ENCODE assay signal across 17 mouse cellular contexts in the genomic region with DNA sequence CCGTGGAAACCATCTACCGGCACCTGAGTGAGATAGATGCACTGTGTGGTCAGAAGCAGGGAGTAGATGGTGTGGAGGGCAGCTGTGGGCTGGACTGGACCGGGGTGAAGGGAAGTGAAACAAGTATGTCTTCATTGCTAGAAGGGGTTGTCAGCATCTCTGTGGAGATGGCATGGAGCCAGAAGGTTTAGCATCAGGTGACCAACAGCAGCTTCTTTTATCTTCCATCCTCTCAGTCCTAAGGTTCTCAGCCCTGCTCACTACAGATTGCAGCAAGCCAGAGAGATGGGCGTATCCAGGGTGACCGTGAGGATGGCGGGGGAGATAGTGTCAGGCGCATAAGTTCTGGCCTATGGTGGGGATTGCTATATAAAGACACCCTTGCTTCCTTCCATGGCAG. TPM values are rescaled to one million over a fixed set of nuclear protein-coding genes. Genes with fewer than 3 reads are reported as not detected.
DNase-seq lines count a peak whose midpoint lies in the region; ATAC-seq and TF ChIP-seq lines count a peak whose summit lies in the region.
"Had no signal": no experiment of that assay in that cellular context is flagged by ENCODE, and none has a peak within 500 bp of the region (broad histone marks: within the 10 kb centered on the region; RNA-seq: fewer than 3 reads in every experiment).

No protein-coding gene starts in this region.

- intact Hi-C loops in heart, postnatal 14 days (cut with DNase I) = no loop called here

- H3K27ac ChIP-seq in CH12.LX (ENCODE audit: insufficient read depth, low read depth) = peak overlapping the region; percentile 71
- H3K27ac ChIP-seq: forebrain, embryonic 10.5 days; lung, embryonic 15.5 days; midbrain, embryonic 12.5 days; neural tube, embryonic 12.5 days had no signal

- peaks cover 38 to 77% of the 10 kb centered on the region in 2 experiments for H3K36me3 ChIP-seq in CH12.LX (replicated peaks in 1 of 2; ENCODE audit: control insufficient read depth in 1 of 2, insufficient read depth in 1 of 2, low read length in 1 of 2)

- DNase-seq in heart, adult 18-20 months = peak; percentile 30 to 62
- DNase-seq in heart, postnatal 14 days = no peak
- DNase-seq in CH12.LX (ENCODE audit: extremely low read depth) = peak; percentile 26
- no peak for DNase-seq in retina, postnatal 1 day
- no peak for DNase-seq in kidney, adult 8-10 months
- no peak for DNase-seq in embryo, embryonic 10.5 days (ENCODE audit: low spot score)
- DNase-seq: B cell, adult 2 months; cerebellum, adult 11 months; kidney, postnatal 10 days; right cerebral cortex, postnatal 25 days had no signal

- TF ChIP-seq CTCF in CH12.LX (conservative IDR thresholded peaks at IDR 0.05 in 1 of 2, IDR thresholded peaks at IDR 0.05 in 1 of 2; ENCODE audit: low read depth in 2 of 2, low read length in 2 of 2) = no peak

- TF ChIP-seq RAD21 in CH12.LX (IDR thresholded peaks at IDR 0.05; ENCODE audit: low read depth, low read length) = no peak

- TF ChIP-seq EP300 in CH12.LX (IDR thresholded peaks at IDR 0.05; ENCODE audit: low read length) = peak; percentile 78

- peaks cover 13 to 19% of the 10 kb centered on the region in 2 experiments for H3K4me1 ChIP-seq in CH12.LX (ENCODE audit: control insufficient read depth in 1 of 2, insufficient read depth in 2 of 2)
- H3K4me1 ChIP-seq: forebrain, embryonic 10.5 days; lung, embryonic 15.5 days; midbrain, embryonic 12.5 days; neural tube, embryonic 12.5 days had no signal

- H3K9ac ChIP-seq in CH12.LX (ENCODE audit: insufficient read depth, low read depth) = no peak overlapping the region
- H3K9ac ChIP-seq: lung, embryonic 15.5 days; midbrain, embryonic 12.5 days; neural tube, embryonic 12.5 days had no signal

- no peak overlapping the region for H3K4me3 ChIP-seq in CH12.LX (replicated peaks in 1 of 3; ENCODE audit: low read depth in 2 of 3, low read length in 2 of 3, poor library complexity in 1 of 3)
- H3K4me3 ChIP-seq: forebrain, embryonic 10.5 days; lung, embryonic 15.5 days; midbrain, embryonic 12.5 days; neural tube, embryonic 12.5 days had no signal

- H3K79me2 ChIP-seq in CH12.LX (replicated peaks; ENCODE audit: control insufficient read depth, extremely low read depth, insufficient read depth, poor library complexity, severe bottlenecking) = no peaks in the 10 kb centered on the region

- H3K9me3 ChIP-seq in CH12.LX (replicated peaks; ENCODE audit: low read length) = no peaks in the 10 kb centered on the region
- H3K9me3 ChIP-seq: forebrain, embryonic 10.5 days; lung, embryonic 15.5 days; midbrain, embryonic 12.5 days; neural tube, embryonic 12.5 days had no signal

- no peak overlapping the region; the same call in 1 of the 2 replicates for H3K4me2 ChIP-seq in CH12.LX (ENCODE audit: insufficient read depth, low read depth, poor library complexity, severe bottlenecking)
- H3K4me2 ChIP-seq: lung, embryonic 15.5 days; midbrain, embryonic 12.5 days; neural tube, embryonic 12.5 days had no signal

- no peak for TF ChIP-seq POLR2A in CH12.LX (IDR thresholded peaks at IDR 0.05; ENCODE audit: low read depth, low read length)

- dilution Hi-C loops in CH12.LX (cut with MboI; ENCODE audit: extremely low pct_ligation_motif_present, extremely low pct_unique_long_range_greater_than_20kb, low sequenced_read_pairs) = no loop called here

- peak; percentile 12 to 42; a peak in 1 of 4 replicates for ATAC-seq in hematopoietic stem cell, adult 5-6 weeks (replicated peaks in 1 of 2; ENCODE audit: insufficient read depth in 1 of 2, low FRiP score in 2 of 2, low TSS enrichment in 1 of 2, low read depth in 1 of 2, poor library complexity in 2 of 2, severe bottlenecking in 2 of 2)
- peak; percentile 99 for ATAC-seq in megakaryocyte-erythroid progenitor cell, adult 5-6 weeks (replicated peaks; ENCODE audit: low FRiP score, low TSS enrichment, poor library complexity, severe bottlenecking)
- ATAC-seq: inflammation-experienced regulatory T-cells, adult 6 months had no signal

- in situ Hi-C loops in CH12.LX (cut with MboI; ENCODE audit: low pct_ligation_motif_present, low pct_unique_long_range_greater_than_20kb, low sequenced_read_pairs) = no loop called here

- H3K27me3 ChIP-seq in CH12.LX (replicated peaks) = no peaks in the 10 kb centered on the region
- H3K27me3 ChIP-seq: lung, embryonic 15.5 days; midbrain, embryonic 12.5 days; neural tube, embryonic 12.5 days had no signal

TF ChIP-seq in CH12.LX, 34 proteins besides CTCF, POLR2A, EP300 and RAD21:
- TF ChIP-seq MYC (IDR thresholded peaks at IDR 0.05; ENCODE audit: low read depth, low read length) = no peak
- TF ChIP-seq MAZ (IDR thresholded peaks at IDR 0.05; ENCODE audit: low read depth, low read length) = no peak
- no peak for TF ChIP-seq PAX5 (IDR thresholded peaks at IDR 0.05; ENCODE audit: low read length)
- 0 out of 2 replicates have a peak, but pooled peaks have one; percentile 26 for TF ChIP-seq RCOR1 (conservative IDR thresholded peaks at IDR 0.05; ENCODE audit: low read depth, low read length)
- TF ChIP-seq IRF4 (IDR thresholded peaks at IDR 0.05; ENCODE audit: low read depth, low read length) = peak; percentile 87
- peak; percentile 49 for TF ChIP-seq MAX (IDR thresholded peaks at IDR 0.05; ENCODE audit: low read length)
- TF ChIP-seq MEF2A (IDR thresholded peaks at IDR 0.05; ENCODE audit: borderline replicate concordance, low read depth, low read length) = peak; percentile 43; the same call in 1 of the 2 replicates
- TF ChIP-seq BHLHE40 (IDR thresholded peaks at IDR 0.05; ENCODE audit: low read depth, low read length) = peak; percentile 78
- TF ChIP-seq JUN (IDR thresholded peaks at IDR 0.05; ENCODE audit: insufficient read depth, low read depth, low read length) = peak; percentile 13; the same call in 1 of the 2 replicates
- peak; percentile 57 for TF ChIP-seq USF1 (IDR thresholded peaks at IDR 0.05; ENCODE audit: low read depth, low read length)
- TF ChIP-seq TCF12 (IDR thresholded peaks at IDR 0.05; ENCODE audit: low read depth, low read length) = peak; percentile 51
TF ChIP-seq in CH12.LX: peak in this region for 8.

RNA-seq across cellular contexts. Expression of gene Nr2c1, which starts 25.2 kb away (rescaled TPM):
- 1 to 10 TPM; 5.2 to 7.3 TPM for total RNA-seq in heart, adult 18-20 months (2021)
- 1 to 10 TPM; 8.2 to 9.8 TPM for total RNA-seq in heart, postnatal 14 days (2021)
- total RNA-seq in CH12.LX (2012; rRNA removed) = 3.6 and 3.9 TPM in 2 replicates
- 5.4 and 5.7 TPM in 2 replicates for total RNA-seq in CH12.LX (2014; rRNA removed)
- polyA plus RNA-seq in CH12.LX (2012; ENCODE audit: insufficient read length, low read depth) = 6.5 TPM in 2 replicates
- total RNA-seq in hematopoietic stem cell, adult 5-6 weeks (2017) = 12.5 and 14.4 TPM in 2 replicates
- total RNA-seq in megakaryocyte-erythroid progenitor cell, adult 5-6 weeks (2014; fragmentation: Nextera tagmentation) = 5.5 and 8.2 TPM in 2 replicates
- 2.2 and 7.4 TPM in 2 replicates for total RNA-seq in megakaryocyte-erythroid progenitor cell, adult 5-6 weeks (2017)

Comparison
In these comparisons a context has a peak if more than half of its experiments do, and no peak if none do; other contexts are left out.
1. DNase-seq: peak in heart, adult 18-20 months (2 of 2) and CH12.LX (single experiment); none in heart, postnatal 14 days (0 of 2), retina, postnatal 1 day (single experiment), kidney, adult 8-10 months (0 of 2) and embryo, embryonic 10.5 days (single experiment).